Mouse (Mus musculus): Measurements from ENCODE around the gene Adamts18. TPM values are rescaled to one million over a fixed set of nuclear protein-coding genes. Genes with fewer than 3 reads are reported as not detected.

Adamts18 gene
- total and polyA plus RNA-seq, 2 experiments from 2014 or later, result 0.04 to 0.20 TPM

DNA sequence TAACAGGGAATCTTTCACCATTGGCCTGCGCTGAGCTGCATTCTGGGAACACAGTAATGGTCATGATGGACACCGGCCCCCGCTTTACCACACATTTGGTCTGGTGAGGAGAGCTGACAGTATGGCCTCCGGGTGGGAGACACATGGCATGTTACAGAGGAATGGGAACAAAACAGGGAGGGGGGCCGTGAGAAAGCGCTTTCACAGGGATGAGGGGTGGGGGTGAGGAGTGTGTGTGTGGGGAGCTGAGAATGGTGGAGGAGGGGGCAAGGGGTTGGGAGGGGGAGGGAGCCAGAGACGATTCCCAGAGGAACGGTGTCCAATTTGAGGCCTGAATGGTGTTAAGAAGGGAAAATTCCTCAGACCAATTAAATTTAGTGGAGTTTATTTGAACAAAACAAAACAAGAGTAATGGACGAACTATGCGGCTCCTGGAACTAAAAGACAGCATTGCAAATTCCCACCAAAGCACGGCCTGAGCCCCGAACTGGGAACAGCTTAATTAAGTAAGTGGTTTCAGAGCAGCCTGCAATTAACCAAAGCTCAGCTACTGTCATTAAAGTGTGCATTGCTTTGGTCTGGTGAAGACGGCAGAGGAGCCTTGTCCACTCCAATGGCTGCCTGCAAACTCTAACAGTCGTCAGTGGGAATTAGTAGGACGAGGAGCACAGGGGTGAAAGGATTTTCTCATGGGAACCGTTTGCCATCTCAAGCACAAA is 181.7 kb downstream of the Adamts18 start:
- H3K4me3 ChIP-seq (ENCODE audit: low read depth, low read length), result no peak overlapping the region
- no peak overlapping the region for H3K9ac ChIP-seq (replicated peaks; ENCODE audit: low read depth, low read length)
- TF ChIP-seq EP300 (IDR thresholded peaks at IDR 0.05; ENCODE audit: low read depth) (no peak), CTCF (IDR thresholded peaks at IDR 0.05; ENCODE audit: low read depth) (no peak)
- WGBS, result 71% methylated on average over 16 of the region's 16 CpGs
- H3K36me3 ChIP-seq (replicated peaks; ENCODE audit: control insufficient read depth, insufficient read depth, low read length), result no peaks in the 10 kb centered on the region
- DNase-seq (ENCODE audit: low spot score) (no peak), ATAC-seq (ENCODE audit: insufficient read depth, low read depth) (no peak)
- H3K4me1 ChIP-seq (ENCODE audit: control insufficient read depth, insufficient read depth), result no peaks in the 10 kb centered on the region
- H3K27ac ChIP-seq (ENCODE audit: low read depth), result no peak overlapping the region
- H3K9me3 ChIP-seq (replicated peaks; ENCODE audit: control insufficient read depth, low read length), result no peaks in the 10 kb centered on the region
- no peak overlapping the region for H3K4me2 ChIP-seq (ENCODE audit: low read depth, low read length)
- H3K27me3 ChIP-seq (ENCODE audit: control insufficient read depth, insufficient read depth, low read length), result no peaks in the 10 kb centered on the region

DNA sequence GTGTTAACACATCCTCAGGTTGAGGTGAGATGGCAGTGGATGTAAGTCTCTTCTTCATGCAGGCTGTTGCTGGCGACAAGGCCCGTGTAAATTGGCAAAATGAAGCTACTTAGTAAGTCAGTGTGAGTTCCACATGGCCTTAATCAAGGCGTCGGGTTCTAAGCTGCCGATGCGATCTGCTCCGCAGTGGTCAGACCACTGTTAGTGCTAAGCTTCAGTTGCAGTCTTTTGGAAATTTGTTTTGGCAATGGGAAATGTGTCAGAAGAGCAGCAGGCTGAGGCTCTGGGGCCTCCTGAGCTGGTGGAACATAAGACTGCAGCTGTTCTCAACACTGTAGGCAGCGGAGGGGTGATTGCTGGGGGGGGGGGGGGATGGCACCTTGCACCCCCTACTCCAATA is 182.6 kb downstream of the Adamts18 start:
- H3K36me3 ChIP-seq (replicated peaks; ENCODE audit: control insufficient read depth, insufficient read depth, low read length), result no peaks in the 10 kb centered on the region
- no peak overlapping the region for H3K4me3 ChIP-seq (ENCODE audit: low read depth, low read length)
- H3K9ac ChIP-seq (replicated peaks; ENCODE audit: low read depth, low read length), result no peak overlapping the region
- ATAC-seq (ENCODE audit: insufficient read depth, low read depth) (no peak), DNase-seq (ENCODE audit: low spot score) (no peak)
- H3K27me3 ChIP-seq (ENCODE audit: control insufficient read depth, insufficient read depth, low read length), result no peaks in the 10 kb centered on the region
- no peaks in the 10 kb centered on the region for H3K4me1 ChIP-seq (ENCODE audit: control insufficient read depth, insufficient read depth)
- no peaks in the 10 kb centered on the region for H3K9me3 ChIP-seq (replicated peaks; ENCODE audit: control insufficient read depth, low read length)
- 63% methylated on average over 8 of the region's 8 CpGs for WGBS
- H3K4me2 ChIP-seq (ENCODE audit: low read depth, low read length), result no peak overlapping the region
- H3K27ac ChIP-seq (ENCODE audit: low read depth), result no peak overlapping the region
- no peak for TF ChIP-seq CTCF (IDR thresholded peaks at IDR 0.05; ENCODE audit: low read depth)
- TF ChIP-seq EP300 (IDR thresholded peaks at IDR 0.05; ENCODE audit: low read depth), result no peak

DNA sequence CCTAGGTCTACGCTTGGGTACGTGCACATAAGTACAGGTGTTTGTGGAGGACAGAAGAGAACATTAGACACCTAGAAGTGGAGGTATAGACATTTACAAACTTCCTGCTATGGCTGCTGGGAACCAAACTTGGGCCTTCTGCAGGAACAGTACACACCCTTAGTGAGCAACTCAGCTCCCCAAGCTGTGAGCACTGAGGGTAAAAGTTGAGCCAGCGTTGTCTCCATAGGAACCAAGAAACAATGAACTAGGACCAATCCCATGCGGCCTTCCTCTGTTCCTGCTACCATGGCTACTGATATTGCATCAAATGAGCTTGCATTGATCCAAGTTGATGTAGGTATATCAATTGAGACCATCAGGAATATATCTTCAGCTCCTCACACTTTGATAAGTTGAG is 183.5 kb downstream of the Adamts18 start:
- Histone ChIP-seq H3K9me3 (replicated peaks; ENCODE audit: control insufficient read depth, low read length) (no peaks in the 10 kb centered on the region), H3K4me1 (ENCODE audit: control insufficient read depth, insufficient read depth) (no peaks in the 10 kb centered on the region), H3K27me3 (ENCODE audit: control insufficient read depth, insufficient read depth, low read length) (no peaks in the 10 kb centered on the region), H3K4me2 (ENCODE audit: low read depth, low read length) (no peak overlapping the region), H3K9ac (replicated peaks; ENCODE audit: low read depth, low read length) (no peak overlapping the region), H3K36me3 (replicated peaks; ENCODE audit: control insufficient read depth, insufficient read depth, low read length) (no peaks in the 10 kb centered on the region), H3K27ac (ENCODE audit: low read depth) (no peak overlapping the region), H3K4me3 (ENCODE audit: low read depth, low read length) (no peak overlapping the region)
- ATAC-seq (ENCODE audit: insufficient read depth, low read depth) (no peak), DNase-seq (ENCODE audit: low spot score) (no peak)
- 65% methylated on average over 4 of the region's 4 CpGs for WGBS
- TF ChIP-seq CTCF (IDR thresholded peaks at IDR 0.05; ENCODE audit: low read depth) (no peak), EP300 (IDR thresholded peaks at IDR 0.05; ENCODE audit: low read depth) (no peak)

- ATAC-seq (ENCODE audit: insufficient read depth, low read depth) (peak; percentile 64; the same call in 1 of the 2 replicates), DNase-seq (ENCODE audit: low spot score) (peak; percentile 55)
- TF ChIP-seq EP300 (IDR thresholded peaks at IDR 0.05; ENCODE audit: low read depth), result no peak
- TF ChIP-seq CTCF (IDR thresholded peaks at IDR 0.05; ENCODE audit: low read depth), result peak; percentile 99
- H3K9ac ChIP-seq (replicated peaks; ENCODE audit: low read depth, low read length), result no peak overlapping the region
- H3K4me2 ChIP-seq (ENCODE audit: low read depth, low read length), result no peak overlapping the region
- no peaks in the 10 kb centered on the region for H3K27me3 ChIP-seq (ENCODE audit: control insufficient read depth, insufficient read depth, low read length)
- 4% methylated on average over 2 of the region's 2 CpGs for WGBS
- no peaks in the 10 kb centered on the region for H3K4me1 ChIP-seq (ENCODE audit: control insufficient read depth, insufficient read depth)
- H3K9me3 ChIP-seq (replicated peaks; ENCODE audit: control insufficient read depth, low read length), result no peaks in the 10 kb centered on the region
- no peak overlapping the region for H3K27ac ChIP-seq (ENCODE audit: low read depth)
- H3K36me3 ChIP-seq (replicated peaks; ENCODE audit: control insufficient read depth, insufficient read depth, low read length), result no peaks in the 10 kb centered on the region
- H3K4me3 ChIP-seq (ENCODE audit: low read depth, low read length), result no peak overlapping the region
Measured at GRCm38 (mm10) chr8:113664544-113664943, 184.0 kb downstream of the Adamts18 start.

DNA sequence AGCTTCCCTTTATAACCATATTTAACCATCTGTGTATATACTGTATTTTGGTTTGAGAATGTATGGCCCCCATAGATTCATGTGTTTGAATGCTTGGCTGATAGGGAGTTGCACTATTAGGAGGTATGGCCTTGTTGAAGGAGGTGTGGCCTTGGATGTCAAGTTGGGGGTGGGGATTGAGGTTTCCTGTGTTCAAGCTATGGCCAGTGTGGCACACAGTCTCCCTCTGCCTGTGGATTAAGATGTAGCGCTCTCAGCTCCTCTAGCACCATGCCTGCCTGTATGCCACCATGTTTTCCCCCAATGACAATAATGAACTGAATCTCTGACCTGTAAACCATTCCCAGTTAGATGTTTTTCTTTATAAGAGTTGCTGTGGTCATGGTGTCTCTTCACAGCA is 188.4 kb downstream of the Adamts18 start:
- ATAC-seq (ENCODE audit: insufficient read depth, low read depth), result no peak

More for the DNA sequence above, 188.4 kb downstream of the Adamts18 start:
- Histone ChIP-seq H3K9ac (replicated peaks; ENCODE audit: low read depth, low read length) (no peak overlapping the region), H3K4me2 (ENCODE audit: low read depth, low read length) (no peak overlapping the region), H3K4me1 (ENCODE audit: control insufficient read depth, insufficient read depth) (no peaks in the 10 kb centered on the region), H3K36me3 (replicated peaks; ENCODE audit: control insufficient read depth, insufficient read depth, low read length) (no peaks in the 10 kb centered on the region), H3K9me3 (replicated peaks; ENCODE audit: control insufficient read depth, low read length) (no peaks in the 10 kb centered on the region), H3K27me3 (ENCODE audit: control insufficient read depth, insufficient read depth, low read length) (no peaks in the 10 kb centered on the region), H3K4me3 (ENCODE audit: low read depth, low read length) (no peak overlapping the region), H3K27ac (ENCODE audit: low read depth) (no peak overlapping the region)
- DNase-seq (ENCODE audit: low spot score), result no peak
- TF ChIP-seq CTCF (IDR thresholded peaks at IDR 0.05; ENCODE audit: low read depth), result no peak
- TF ChIP-seq EP300 (IDR thresholded peaks at IDR 0.05; ENCODE audit: low read depth), result no peak
- 84% methylated on average over 1 of the region's 1 CpGs for WGBS

All from heart, postnatal 0 days (tissue).